Mouse (Mus musculus): ENCODE data around the gene Aplnr.

- TF ChIP-seq CTCF (IDR thresholded peaks at IDR 0.05; ENCODE audit: borderline replicate concordance, extremely low read depth, insufficient read depth, insufficient read length) (no peak), POLR2A (IDR thresholded peaks at IDR 0.05; ENCODE audit: borderline replicate concordance, extremely low read depth, insufficient read depth, insufficient read length, poor library complexity, severe bottlenecking) (no peak)
Measured at GRCm38 (mm10) chr2:85144908-85145307, 8.9 kb downstream of the Aplnr start.
